Mouse (Mus musculus) layer of hippocampus, adult 11-12 months (tissue): ENCODE results near the gene Mptx1.
"Not testable (repeated sequence)": the region's sequence is repeated elsewhere in the genome, so short reads cannot be mapped to it uniquely, and the experiment has no call there.

Experiments
- DNase-seq: peaks from one replicate; pipeline ENCODE4 v3.0.0; 2022; ENCODE audit warnings: low spot score

Mptx1 gene

DNA sequence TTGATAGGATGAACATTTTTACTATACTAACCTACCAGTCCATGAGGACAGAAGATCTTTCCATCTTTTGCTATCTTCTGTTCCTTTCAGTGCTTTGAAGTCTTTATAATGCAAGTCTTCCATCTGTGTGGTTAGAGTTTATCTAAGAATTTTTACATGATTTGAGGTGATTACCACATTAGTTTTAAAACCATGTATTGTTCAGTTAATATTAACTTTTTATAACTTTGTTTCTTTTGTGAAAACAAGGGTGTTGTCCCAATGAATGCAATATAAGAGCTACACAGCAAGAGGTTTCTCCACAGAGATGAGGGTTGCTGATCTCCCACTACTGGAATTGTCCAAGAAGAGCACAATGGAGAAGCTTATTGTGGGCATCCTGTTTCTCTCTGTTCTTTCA lies at the start of gene Mptx1:
TSS of gene Mptx1 (plus strand) at position 301 of the 400 bp plus-strand sequence.
- DNase-seq, result no peak

GRCm38 (mm10) chr1:174303162-174303561 lies 27.2 kb upstream of the Mptx1 start:
- DNase-seq, result no peak

DNA sequence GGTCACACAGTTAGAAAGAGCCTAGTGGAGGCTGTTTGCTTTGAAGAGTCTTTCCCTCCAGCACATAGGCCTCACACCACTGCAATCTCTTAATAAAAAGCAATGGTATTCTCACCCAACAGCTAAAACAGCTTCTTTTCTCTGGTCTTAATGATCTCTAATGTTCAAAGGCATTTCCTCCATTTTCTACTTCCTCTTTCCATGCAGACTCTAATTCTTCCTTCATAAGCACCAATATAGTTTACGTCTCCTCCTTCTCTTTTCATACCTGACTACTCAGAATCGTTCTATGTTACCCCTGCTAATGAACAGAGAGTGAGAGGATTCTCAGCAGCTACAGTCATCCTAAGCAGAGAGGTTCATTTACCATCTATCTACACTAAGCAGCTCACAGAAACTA lies 13.0 kb upstream of the Mptx1 start:
- no peak for DNase-seq

- not testable (repeated sequence) for DNase-seq
These were observed 23.3 kb downstream of the Mptx1 start for GRCm38 (mm10) chr1:174353636-174354035.

DNA sequence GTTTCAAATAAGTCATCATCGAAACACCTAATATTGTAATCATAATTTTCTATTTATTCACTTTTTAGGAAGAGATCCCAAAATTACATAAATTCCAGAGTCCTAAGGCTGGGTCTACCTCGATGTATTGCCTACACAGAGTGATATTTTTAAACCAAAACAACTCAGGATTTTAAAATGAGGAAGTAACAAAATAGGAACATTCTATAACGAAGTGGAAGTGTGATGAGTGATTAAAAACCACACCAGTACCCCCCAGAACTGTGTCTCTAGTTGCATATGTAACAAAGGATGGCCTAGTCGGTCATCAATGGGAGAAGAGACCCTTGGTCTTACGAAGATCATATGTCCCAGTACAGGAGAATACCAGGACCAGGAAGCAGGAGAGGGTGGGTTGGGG lies 24.3 kb downstream of the Mptx1 start:
- DNase-seq, result no peak

DNA sequence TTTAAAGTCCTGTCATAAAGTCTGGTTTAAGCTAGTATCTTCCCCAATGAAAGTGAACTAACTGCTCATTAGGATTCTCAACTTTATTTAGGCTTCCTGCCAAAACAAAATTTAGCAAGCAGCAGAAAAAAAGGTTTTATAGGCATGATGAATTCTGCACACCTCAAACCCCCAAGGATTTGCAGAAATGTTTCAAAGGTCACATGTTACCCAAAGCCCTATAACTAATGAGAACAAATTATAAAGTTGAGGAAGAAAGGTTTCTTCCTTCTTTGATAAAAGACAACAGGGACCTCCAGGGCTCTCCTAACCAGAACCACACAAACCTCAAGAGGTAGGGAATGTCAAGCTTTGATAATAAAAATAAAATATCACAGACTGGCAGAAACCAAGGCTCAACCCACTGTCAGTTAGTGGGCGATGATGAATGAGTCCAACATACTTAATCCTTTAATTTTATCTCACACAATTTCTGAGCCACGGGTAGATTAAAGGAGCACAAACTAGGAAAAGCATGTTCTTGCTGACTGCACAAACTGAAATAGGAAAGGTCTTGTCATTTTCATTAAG lies 34.6 kb downstream of the Mptx1 start, which contains the start of gene Olfr417:
TSS of gene Olfr417 (plus strand) at position 241 of the 570 bp plus-strand sequence.
- no peak for DNase-seq

DNA sequence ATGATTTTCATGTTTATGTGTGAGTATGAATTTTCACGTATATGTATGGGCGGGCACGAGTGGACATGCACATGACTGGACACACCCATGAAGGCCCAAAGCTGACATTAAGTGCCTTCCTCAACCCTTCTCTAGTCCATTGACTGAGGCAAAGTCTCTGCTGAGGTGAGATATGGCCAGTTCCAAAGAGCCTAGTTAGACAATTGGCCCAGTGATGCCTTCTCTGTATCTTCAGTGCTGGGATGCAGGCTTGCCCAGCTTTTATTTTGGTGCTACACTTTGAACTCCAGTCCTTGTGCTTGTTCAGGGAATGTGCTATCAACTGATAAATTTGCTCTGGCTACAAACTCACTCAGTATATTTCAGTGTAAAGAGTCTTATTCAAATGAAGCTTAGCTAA lies 43.5 kb downstream of the Mptx1 start:
- DNase-seq, result no peak
